Mouse (Mus musculus) bone marrow, adult 2 months (tissue): ENCODE data around the gene Sept9.

Experiments
- CTCF ChIP-seq: fragments of 200-500 bp; IDR thresholded peaks from 2 replicates; pipeline ENCODE4 v1.5.1; 2011; ENCODE audit warnings: low read length, control low read depth; ENCODE audit not compliant: control insufficient read depth, insufficient read depth
- POLR2A ChIP-seq: fragments of 200-500 bp; IDR thresholded peaks from 2 replicates; pipeline ENCODE4 v1.6.1; 2011; ENCODE audit warnings: low read depth, mild to moderate bottlenecking, control low read depth, low read length, borderline replicate concordance; ENCODE audit not compliant: control insufficient read depth

DNA sequence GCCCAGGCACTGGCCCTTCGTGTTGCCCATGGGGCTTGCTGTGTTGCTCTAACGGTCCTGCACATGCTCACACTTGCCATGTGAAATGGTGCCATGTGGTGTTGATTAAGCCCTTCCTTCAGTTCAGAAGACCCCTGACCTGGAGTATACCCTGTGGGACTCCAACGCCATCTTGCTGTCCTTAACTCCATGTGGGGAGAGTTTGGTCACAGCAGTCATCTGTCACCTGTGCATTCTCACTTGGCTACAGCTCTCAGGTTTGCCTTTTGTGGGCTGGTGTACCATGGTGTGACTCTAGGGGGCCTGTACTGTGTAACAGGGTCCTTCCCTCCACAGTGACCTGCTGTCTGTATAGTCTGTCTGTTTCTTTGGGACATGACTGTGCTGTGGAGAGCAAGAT lies 118.7 kb downstream of the Sept9 start:
- TF ChIP-seq CTCF (no peak), POLR2A (no peak)
